Mouse (Mus musculus) ES-Bruce4 (cell line): ENCODE data around the gene Cradd. TPM values are rescaled to one million over a fixed set of nuclear protein-coding genes. Genes with fewer than 3 reads are reported as not detected.

ENCODE experiments used
- H3K27ac ChIP-seq: 2 replicates; pipeline ENCODE4 v1.5.1; 2012; ENCODE audit warnings: low read length, inconsistent platforms; ENCODE audit not compliant: insufficient read depth
- H3K27me3 ChIP-seq: 2 replicates; pipeline ENCODE4 v1.6.1; 2012; ENCODE audit warnings: mild to moderate bottlenecking, low read length, inconsistent platforms; ENCODE audit not compliant: control insufficient read depth, poor library complexity, insufficient read depth, severe bottlenecking
- H3K36me3 ChIP-seq: 2 replicates; pipeline ENCODE4 v1.6.1; 2012; ENCODE audit warnings: inconsistent platforms, mild to moderate bottlenecking, low read length, moderate library complexity; ENCODE audit not compliant: control insufficient read depth, poor library complexity, insufficient read depth, severe bottlenecking
- H3K4me1 ChIP-seq: one replicate; pipeline ENCODE4 v1.8.1; 2011; ENCODE audit warnings: low read length; ENCODE audit not compliant: control insufficient read depth, insufficient read depth
- H3K4me3 ChIP-seq: 2 replicates; pipeline ENCODE4 v1.5.1; 2011; ENCODE audit warnings: low read depth, mild to moderate bottlenecking, low read length
- H3K9ac ChIP-seq: 2 replicates; pipeline ENCODE4 v1.6.1; 2012; ENCODE audit warnings: low read depth, mild to moderate bottlenecking, inconsistent platforms; ENCODE audit not compliant: poor library complexity, severe bottlenecking
- H3K9me3 ChIP-seq: replicated peaks from 2 replicates; pipeline ENCODE4 v1.6.1; 2012; ENCODE audit warnings: mild to moderate bottlenecking, low read length, inconsistent platforms; ENCODE audit not compliant: control insufficient read depth, poor library complexity, insufficient read depth, severe bottlenecking
- CTCF ChIP-seq: IDR thresholded peaks from one replicate; pipeline ENCODE4 v1.8.1; 2011; ENCODE audit warnings: low read depth, low read length
- EP300 ChIP-seq: IDR thresholded peaks from 2 replicates; pipeline ENCODE4 v1.6.1; 2011; ENCODE audit warnings: low read depth, low read length; ENCODE audit not compliant: insufficient read depth
- POLR2A ChIP-seq: IDR thresholded peaks from one replicate; pipeline ENCODE4 v1.8.1; 2011; ENCODE audit warnings: low read length; ENCODE audit not compliant: insufficient read depth
- polyA plus RNA-seq: library from polyadenylated mRNA; stranded (reverse); fragments of >200 nt; gene quantifications from 2 replicates; pipeline ENCODE4 v1.2.4, GENCODE M21; 2011; ENCODE audit warnings: low read depth; ENCODE audit not compliant: missing spikeins, insufficient read depth, insufficient read length

Gene Cradd
- polyA plus RNA-seq, 1 experiment, result 18.4 TPM

GRCm38 (mm10) chr10:95306824-95307552, 16.9 kb downstream of the Cradd start:
- Histone ChIP-seq H3K9me3 (no peaks in the 10 kb centered on the region), H3K36me3 (no peaks in the 10 kb centered on the region), H3K9ac (no peak overlapping the region), H3K27me3 (no peaks in the 10 kb centered on the region), H3K27ac (no peak overlapping the region), H3K4me1 (peaks cover 9% of the 10 kb centered on the region), H3K4me3 (no peak overlapping the region)
- no peak for TF ChIP-seq EP300
- TF ChIP-seq CTCF, result no peak
- TF ChIP-seq POLR2A, result no peak

GRCm38 (mm10) chr10:95304240-95304639, 19.7 kb downstream of the Cradd start:
- Histone ChIP-seq H3K36me3 (no peaks in the 10 kb centered on the region), H3K27ac (no peak overlapping the region), H3K27me3 (no peaks in the 10 kb centered on the region), H3K4me1 (peaks cover 8% of the 10 kb centered on the region), H3K9me3 (no peaks in the 10 kb centered on the region), H3K4me3 (no peak overlapping the region), H3K9ac (no peak overlapping the region)
- TF ChIP-seq EP300 (no peak), POLR2A (no peak), CTCF (no peak)

GRCm38 (mm10) chr10:95302211-95303163, 21.4 kb downstream of the Cradd start:
- Histone ChIP-seq H3K9ac (no peak overlapping the region), H3K4me3 (no peak overlapping the region), H3K27me3 (no peaks in the 10 kb centered on the region), H3K36me3 (no peaks in the 10 kb centered on the region), H3K4me1 (peaks cover 7% of the 10 kb centered on the region), H3K9me3 (no peaks in the 10 kb centered on the region), H3K27ac (peak overlapping the region; percentile 79)
- no peak for TF ChIP-seq POLR2A
- peak; percentile 42 for TF ChIP-seq EP300
- TF ChIP-seq CTCF, result no peak

GRCm38 (mm10) chr10:95300178-95300793, 23.6 kb downstream of the Cradd start:
- TF ChIP-seq POLR2A (no peak), CTCF (no peak), EP300 (no peak)
- H3K4me3 ChIP-seq, result no peak overlapping the region
- H3K9me3 ChIP-seq, result no peaks in the 10 kb centered on the region
- peaks cover 6% of the 10 kb centered on the region for H3K4me1 ChIP-seq
- H3K27ac ChIP-seq, result no peak overlapping the region
- no peaks in the 10 kb centered on the region for H3K36me3 ChIP-seq
- no peak overlapping the region for H3K9ac ChIP-seq
- H3K27me3 ChIP-seq, result no peaks in the 10 kb centered on the region

GRCm38 (mm10) chr10:95299808-95300133, 24.2 kb downstream of the Cradd start:
- Histone ChIP-seq H3K27ac (no peak overlapping the region), H3K4me3 (no peak overlapping the region), H3K36me3 (no peaks in the 10 kb centered on the region), H3K9ac (no peak overlapping the region), H3K9me3 (no peaks in the 10 kb centered on the region), H3K4me1 (peaks cover 6% of the 10 kb centered on the region), H3K27me3 (no peaks in the 10 kb centered on the region)
- TF ChIP-seq CTCF (no peak), POLR2A (no peak), EP300 (no peak)
